Mouse (Mus musculus) spleen, adult 18-20 months (tissue): ENCODE results near the gene Exo1.

Experiments
- DNase-seq, 2 experiments: peaks; one replicate each; pipeline ENCODE4 v3.0.0; 2022; ENCODE audit warnings: mixed read lengths in 2 of 2

The Exo1 gene

GRCm38 (mm10) chr1:175961786-175962185, 81.4 kb downstream of the Exo1 start:
- DNase-seq = no peak
